Mouse (Mus musculus) left cerebral cortex, adult 9 months (tissue): ENCODE measurements at regions not wholly inside any gene's neighbourhood (a gene's known extent, or its start where the extent isn't known, plus 50 kb on each side); places are given as distances from the start of the nearest gene placed in this dataset.

Source experiments
- DNase-seq, 2 experiments: peaks; one replicate each; pipeline ENCODE4 v3.0.0; 2022; ENCODE audit warnings: low spot score in 2 of 2

GRCm38 (mm10) chr9:91134325-91134724 lies 227.9 kb upstream of the Zic4 start:
- DNase-seq: no peak

GRCm38 (mm10) chr9:91135107-91135506 lies 227.1 kb upstream of the Zic4 start:
- no peak for DNase-seq

GRCm38 (mm10) chr9:91140651-91141050 lies 221.6 kb upstream of the Zic4 start:
- no peak for DNase-seq

- DNase-seq: no peak
Measured at GRCm38 (mm10) chr9:91151893-91152292, 210.3 kb upstream of the Zic4 start.

GRCm38 (mm10) chr9:91159311-91159710 lies 202.9 kb upstream of the Zic4 start:
- no peak for DNase-seq

GRCm38 (mm10) chr9:91167871-91168270 lies 194.3 kb upstream of the Zic4 start:
- DNase-seq: no peak

GRCm38 (mm10) chr9:91193221-91193620 lies 169.0 kb upstream of the Zic4 start:
- no peak for DNase-seq

- DNase-seq: no peak
Measured at GRCm38 (mm10) chr9:91193954-91194353, 168.3 kb upstream of the Zic4 start.

- no peak for DNase-seq
Measured at GRCm38 (mm10) chr9:91207281-91207680, 154.9 kb upstream of the Zic4 start.

- DNase-seq: no peak
Measured at GRCm38 (mm10) chr9:91227673-91228440, 134.4 kb upstream of the Zic4 start.

- no peak for DNase-seq
Measured at GRCm38 (mm10) chr9:91228525-91228924, 133.7 kb upstream of the Zic4 start.

GRCm38 (mm10) chr9:91253886-91254285 lies 108.3 kb upstream of the Zic4 start:
- no peak for DNase-seq

- DNase-seq: no peak
Measured at GRCm38 (mm10) chr9:91291340-91291739, 70.9 kb upstream of the Zic4 start.
